Mouse (Mus musculus) layer of hippocampus, postnatal 36 days (tissue): ENCODE data around the gene Gm10490. TPM values are rescaled to one million over a fixed set of nuclear protein-coding genes. Genes with fewer than 3 reads are reported as not detected.
"Not testable (repeated sequence)": the region's sequence is repeated elsewhere in the genome, so short reads cannot be mapped to it uniquely, and the experiment has no call there.

Experiments used
- DNase-seq, 2 experiments: peaks; one replicate each; pipeline ENCODE4 v3.0.0; 2022
- total RNA-seq, 2 experiments: library from RNA; stranded (reverse); gene quantifications; 2 replicates each; pipeline ENCODE4 v1.2.3; 2021

The Gm10490 gene
- 1 to 10 TPM in 1 of 2 experiments, not detected in 1; 1.2 TPM for total RNA-seq

DNA sequence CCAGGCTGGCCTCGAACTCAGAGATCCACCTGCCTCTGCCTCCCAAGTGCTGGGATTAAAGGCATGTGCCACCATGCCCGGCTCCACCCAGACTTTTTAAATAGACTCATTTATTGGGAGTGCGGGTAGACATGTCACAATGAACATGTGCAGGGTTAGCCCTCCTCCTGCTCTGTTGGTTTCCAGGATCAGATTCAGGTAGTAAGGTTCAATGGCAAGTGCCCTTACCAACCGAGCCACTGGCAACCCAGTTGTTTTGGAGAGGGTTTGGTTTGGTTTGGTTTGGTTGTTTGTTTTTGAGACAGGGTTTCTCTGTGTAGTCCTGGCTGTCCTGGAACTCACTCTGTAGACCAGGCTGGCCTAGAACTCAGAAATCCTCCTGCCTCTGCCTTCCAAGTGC, at the start of gene Gm10490:
TSS of gene Gm10490 (plus strand) at position 301 of the 400 bp plus-strand sequence.
- DNase-seq: not testable (repeated sequence)

DNA sequence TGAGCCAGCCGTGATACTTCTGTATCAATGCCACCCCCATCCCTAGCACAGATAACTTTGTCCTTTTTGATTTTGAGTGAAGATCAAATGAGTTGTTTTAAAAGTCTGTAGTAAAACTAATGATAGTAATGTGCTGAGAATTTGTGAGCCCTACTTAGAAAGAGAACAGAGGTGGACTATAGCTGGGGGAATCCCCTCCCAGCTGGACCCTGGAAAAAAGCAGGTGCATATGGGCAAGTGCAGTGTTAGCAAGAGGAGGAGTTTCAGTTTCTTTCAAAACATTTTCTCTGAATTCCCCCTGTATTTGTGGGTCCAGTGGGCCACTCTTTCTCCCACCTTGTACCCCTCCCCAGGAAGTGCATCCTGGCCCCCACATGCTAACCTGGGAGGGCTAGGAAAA, 46.2 kb upstream of the Gm10490 start:
- no peak for DNase-seq

DNA sequence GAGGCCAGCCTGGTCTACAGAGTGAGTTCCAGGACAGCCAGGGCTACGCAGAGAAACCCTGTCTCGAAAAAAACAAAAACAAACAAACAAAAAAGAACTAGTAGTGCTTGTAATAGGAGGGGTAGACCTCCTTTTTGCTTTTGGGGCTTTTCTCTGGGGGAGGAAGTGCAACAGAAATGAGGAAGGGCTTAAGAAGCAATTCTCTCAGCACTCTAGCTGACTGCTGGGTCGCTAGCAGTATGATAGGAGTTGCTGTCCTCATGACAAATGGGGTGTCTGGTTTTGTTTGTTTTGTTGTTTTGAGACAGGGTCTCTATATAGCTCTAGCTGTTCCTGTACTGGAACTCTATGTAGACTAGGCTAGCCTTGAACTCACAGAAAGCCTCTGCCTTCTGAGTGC, 44.8 kb upstream of the Gm10490 start:
- DNase-seq: no peak

DNA sequence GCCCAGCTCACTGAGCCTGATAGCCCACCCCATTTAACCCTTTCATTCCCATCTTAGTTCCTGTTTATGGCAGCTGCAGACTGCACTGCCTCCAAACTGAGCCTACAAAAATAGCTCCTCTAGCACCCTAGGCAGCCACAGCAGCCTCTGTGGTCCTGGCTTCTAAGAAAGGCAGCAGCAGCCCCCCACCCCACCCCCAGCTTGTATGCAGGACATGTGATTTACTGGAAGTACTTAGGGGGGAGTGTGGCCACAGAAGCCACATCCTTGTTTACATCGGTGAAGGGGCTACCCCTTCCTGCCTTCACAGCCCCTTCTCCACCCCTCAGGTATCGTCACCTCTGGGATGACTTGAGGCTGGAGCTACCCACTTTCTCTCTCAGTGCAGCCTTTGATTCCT, 44.0 kb upstream of the Gm10490 start:
- DNase-seq: no peak

DNA sequence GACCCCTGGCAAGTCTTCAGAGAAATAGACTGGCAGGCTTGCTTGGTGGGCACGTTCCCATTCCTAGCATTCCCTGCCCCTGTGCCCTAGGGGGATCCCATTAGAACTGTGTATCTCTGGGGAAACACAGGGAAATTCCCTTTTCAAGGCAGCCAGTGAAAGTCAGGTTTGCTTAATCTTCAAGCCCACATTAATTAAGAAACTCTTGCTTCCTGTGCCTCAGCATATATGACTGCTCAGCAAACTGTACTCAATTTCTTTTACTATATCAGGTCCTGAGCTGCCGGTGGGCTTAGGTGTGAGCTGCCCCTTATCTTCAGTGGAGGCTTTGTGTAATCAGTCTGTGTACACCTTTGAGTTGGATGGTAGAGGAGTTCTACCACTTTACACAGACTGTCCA, 43.6 kb upstream of the Gm10490 start:
- no peak for DNase-seq

DNA sequence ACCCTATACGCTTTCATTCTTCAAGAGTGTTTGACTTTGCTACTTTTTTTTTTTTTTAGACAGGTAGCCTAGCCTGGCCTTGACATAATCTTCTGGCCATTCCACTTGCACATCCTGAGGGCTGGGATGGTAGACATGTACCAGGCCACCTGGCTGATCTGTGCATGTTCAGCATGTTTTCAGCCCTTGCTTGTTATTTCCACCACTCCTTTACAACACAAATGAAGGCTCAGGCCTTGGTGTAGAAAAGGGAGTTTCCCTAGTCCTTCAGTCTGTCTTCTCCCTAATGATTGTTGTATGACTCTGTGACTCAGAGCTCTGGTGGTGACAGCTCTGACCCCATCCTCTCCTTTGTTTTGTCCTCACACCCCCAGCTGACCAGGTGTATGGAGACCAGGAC, 42.2 kb upstream of the Gm10490 start:
- no peak for DNase-seq

DNA sequence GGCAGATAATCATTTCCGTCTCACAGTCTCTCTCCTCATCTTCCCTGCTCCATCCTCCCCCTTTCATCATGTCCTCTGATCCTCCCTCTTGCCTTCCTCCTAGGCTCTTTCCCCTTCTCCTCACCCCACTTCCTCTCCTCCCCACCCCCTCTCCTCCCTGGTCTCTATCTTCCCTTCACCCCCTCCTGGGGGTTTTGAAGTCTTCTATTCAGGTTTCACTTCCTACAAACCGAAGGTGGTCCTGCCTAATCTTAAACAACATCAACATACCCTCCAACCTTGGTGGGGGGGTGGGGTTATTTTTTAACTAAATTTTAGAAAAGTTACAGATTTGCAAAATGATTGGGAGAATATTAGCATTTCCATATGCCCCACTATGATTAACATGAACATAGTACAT, 40.8 kb upstream of the Gm10490 start:
- no peak for DNase-seq

DNA sequence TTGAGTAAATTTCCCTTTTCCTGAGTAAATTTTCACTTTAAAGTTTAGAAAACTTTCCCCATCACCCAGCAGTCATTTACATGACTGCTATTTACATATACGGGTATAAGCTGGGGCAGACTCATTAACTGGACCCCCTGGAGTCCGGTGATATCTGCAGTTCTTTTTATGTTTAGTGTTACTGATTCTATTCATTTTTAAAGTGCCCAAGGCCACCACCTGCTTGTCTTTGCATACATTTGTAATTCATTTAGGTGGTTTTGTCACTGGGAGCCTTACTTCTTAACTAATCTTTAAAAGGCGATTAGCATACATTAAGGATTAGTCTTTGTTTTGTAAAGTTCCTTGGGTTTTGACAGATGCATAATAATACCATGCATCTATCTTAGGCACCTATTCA, 39.5 kb upstream of the Gm10490 start:
- DNase-seq: no peak

DNA sequence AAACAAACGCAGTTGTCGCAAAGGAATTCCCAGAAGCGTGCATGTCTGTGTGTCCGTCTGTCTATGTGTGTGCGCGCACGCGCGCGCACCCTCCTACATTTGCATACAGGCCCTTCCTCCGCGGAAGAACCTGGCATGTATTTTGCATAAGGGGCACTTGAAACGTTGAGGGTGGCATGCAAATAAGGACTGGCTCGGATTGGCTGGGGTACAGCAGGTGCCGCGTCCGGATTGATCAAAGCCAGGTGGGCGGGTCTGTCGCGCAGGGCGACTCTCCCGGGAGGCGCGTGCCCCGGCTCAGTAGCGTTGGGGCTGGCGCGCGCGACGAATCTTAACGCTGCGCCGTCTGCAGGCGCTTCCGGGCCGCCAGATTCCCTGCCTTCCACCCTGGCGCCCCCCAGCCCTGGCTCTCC, 31.3 kb upstream of the Gm10490 start, which contains the start of gene Pim2:
TSS of gene Pim2 (plus strand) at position 256 of the 413 bp plus-strand sequence.
- DNase-seq: peak; percentile 73 to 76

DNA sequence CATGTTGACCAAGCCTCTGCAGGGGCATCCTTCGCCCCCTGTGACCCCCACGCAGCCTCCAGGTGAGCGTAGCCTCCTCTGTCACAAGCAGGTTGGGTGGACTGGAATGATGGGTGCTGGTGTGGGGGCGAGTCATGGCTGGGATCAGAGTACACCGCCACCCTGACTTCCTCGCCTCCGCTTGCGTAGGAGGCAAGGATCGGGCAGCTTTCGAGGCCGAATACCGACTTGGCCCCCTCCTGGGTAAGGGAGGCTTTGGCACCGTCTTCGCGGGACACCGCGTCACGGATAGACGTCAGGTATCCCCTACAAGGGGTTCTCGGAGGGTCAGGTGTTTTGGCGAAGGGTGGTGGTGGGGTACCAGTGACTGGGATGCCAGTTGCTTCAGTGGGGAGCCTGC, 30.8 kb upstream of the Gm10490 start:
- DNase-seq: peak; percentile 25 to 32

DNA sequence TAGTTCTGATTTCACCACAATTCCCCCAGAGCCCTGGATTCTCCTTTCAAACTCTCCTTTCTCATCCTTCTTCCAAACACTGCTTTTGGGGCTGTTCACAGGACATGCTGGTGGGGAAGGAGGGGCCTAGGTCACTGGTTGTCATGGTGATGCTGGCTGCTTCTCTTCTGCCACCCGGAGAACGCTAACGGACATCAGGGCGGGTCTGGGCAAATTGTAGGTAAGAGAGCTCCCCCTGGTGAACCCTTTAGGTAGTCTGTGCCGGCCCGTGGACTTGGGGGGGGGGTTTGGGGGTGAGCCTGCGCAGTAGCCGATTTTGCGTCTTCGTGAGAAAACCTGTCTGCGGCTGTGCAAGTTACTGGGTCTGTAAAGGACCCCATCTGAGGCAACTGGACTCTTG, 29.5 kb upstream of the Gm10490 start:
- peak; percentile 49 to 50 for DNase-seq

DNA sequence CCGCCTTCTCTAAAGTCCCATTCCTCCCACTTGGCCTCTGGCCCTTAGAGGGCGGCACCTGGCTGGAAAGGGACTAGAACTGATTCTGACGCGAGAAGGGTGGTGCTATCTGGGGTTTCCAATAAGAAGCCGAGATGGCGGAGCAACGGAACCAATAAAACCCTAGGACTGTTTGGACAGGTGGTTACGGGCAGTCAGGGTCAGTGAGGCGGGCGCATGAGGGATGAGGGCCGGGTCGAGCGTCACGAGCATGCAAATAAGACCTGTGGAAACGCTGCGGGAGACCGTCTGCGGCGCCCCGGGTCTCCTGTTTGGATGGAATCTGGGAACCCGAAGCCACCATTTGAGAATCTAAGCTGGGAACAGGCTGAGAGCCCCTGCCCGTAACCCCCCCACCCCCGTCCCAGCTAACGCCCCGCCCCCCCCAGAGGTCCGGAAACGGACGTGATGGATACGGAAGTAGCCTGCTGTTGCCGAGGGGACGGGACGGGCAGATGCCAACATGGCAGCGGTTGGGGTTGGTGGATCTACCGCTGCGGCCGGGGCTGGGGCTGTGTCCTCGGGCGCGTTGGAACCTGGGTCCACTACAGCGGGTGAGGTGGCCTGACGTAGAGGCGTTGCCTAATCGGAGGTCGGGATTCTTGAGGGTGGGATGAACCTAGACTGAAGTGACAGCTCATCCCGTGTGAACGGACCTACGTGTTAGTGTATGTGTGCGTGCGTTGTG, 25.3 kb upstream of the Gm10490 start, which contains the start of gene Slc35a2:
TSS of gene Slc35a2 (plus strand) at position 188 of the 727 bp plus-strand sequence.
- peak; percentile 68 to 72 for DNase-seq

DNA sequence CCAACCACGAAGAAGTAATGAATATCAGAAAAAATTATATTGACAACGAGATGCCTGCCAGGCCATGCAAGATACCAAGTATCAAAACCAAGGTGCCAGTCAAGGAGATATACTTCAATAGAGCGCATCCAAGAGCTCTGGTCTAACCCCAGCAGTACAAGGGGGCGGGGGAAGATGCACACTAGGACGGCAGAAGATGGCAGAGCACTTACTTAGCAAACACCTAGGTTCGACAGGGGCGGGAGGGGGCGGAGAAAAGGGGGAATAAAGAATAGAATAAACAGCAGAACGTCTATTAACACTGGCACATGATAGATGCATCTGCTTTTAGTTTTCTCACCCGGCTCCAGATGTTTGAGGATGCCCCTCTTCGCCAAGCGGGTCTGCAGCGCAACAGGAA, 11.1 kb upstream of the Gm10490 start:
- DNase-seq: no peak

DNA sequence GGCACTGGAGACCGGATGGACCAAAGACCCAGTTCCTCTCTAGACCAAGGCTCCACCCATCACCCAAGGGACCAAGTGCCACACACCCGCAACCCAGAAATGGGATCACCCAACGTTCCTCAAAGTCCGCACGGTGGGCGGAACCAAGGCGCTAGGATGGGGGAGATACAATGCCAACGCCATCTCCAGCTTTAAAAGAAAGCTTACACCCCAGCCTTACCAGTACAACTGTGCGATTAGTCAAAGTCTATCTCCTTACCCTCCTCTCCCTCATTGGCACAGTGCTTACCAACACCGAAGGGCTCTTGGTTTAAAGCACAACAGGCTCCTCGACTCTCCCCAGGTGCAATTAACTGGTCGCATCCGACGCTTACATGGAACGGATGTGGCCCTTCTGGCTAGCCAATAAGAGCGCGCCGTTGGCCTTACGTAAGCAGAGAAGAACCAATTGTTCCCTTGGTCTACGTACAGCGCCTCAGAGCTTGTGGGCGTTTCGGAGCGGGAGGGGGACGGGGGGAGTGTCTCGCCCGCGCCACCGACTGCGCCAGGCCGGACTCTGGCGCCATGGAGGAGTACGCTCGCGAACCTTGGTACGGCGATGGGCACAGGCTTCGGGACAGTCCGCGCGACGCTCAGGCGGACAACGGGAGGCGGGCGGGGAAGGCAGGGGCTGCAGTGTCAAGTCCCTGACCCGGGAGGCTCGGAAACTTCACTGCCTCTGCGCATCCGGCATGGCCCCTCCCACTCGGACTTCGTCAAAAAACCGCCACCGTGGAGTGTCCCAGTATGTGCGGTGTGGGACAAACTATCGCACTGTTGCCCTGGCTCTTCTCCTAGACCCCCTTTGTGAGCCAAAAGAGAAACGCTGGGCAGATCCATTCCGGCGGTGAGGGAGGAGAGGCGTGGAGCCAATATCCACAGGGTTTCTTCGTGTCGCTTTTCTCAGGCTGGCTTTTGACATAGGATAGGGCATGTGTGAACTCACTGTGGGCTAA, 10.2 kb upstream of the Gm10490 start, which contains the start of the genes Pqbp1 and Timm17b:
TSS of gene Pqbp1 (minus strand) at position 390 of the 995 bp plus-strand sequence.
TSS of gene Timm17b (plus strand) at position 478 of the 995 bp plus-strand sequence.
- DNase-seq: peak; percentile 83 to 86

DNA sequence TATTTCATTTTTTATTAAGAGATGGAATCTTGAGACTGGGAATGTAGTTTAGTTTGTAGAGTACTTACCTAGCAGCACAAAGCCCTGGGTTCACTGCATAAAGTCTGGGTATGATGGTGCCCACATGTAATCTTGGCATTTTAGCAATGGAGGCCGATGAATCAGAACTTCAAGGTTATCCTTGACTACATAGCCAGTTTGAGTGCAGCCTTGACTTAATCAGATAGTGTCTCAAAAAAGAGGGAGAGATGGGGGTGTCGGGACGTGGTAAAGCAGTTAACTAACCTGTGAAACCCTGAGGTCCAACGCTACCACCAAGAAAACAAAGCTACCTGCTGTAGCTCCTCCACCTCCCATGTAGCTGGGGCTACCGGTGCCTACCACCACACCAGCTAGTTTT, 4.9 kb upstream of the Gm10490 start:
- DNase-seq: no peak

DNA sequence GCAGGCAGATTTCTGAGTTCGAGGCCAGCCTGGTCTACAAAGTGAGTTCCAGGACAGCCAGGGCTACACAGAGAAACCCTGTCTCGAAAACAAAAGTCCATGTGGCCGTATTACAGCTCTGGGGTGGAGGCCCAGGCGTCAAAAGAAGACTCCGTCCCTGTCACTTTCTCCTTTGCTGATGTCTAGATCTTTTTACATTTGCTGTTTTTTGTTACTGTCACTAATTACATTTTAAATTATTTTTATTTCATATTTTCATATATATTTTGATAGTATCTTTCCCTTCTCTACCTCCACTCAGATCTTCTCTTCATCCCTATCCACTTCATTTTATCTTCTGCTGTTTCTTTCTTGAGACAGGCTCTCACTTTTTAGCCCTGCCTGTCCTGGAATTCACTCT, 1.6 kb upstream of the Gm10490 start, which contains the start of gene Gm10491:
TSS of gene Gm10491 (minus strand) at position 101 of the 400 bp plus-strand sequence.
- no peak for DNase-seq

DNA sequence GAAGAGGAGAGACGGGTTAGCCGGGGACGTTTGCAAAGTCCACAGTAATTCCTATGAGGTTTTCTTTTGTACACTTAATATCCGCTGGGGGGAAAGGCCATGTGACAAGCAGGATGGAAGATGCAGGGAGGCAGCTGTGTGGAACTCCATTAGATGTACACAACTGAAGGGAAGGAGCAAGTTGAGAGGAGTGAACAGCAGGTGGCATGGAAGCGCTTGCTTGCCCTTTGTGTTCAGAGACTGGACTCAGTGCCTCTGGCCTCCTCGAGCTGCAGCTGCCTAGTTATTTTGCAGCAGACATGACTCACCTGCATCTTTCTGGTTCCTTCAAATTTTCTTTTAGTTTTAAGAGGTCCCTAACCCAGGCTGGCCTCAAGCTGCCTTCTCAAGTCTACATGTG, 1.1 kb downstream of the Gm10490 start:
- DNase-seq: no peak

DNA sequence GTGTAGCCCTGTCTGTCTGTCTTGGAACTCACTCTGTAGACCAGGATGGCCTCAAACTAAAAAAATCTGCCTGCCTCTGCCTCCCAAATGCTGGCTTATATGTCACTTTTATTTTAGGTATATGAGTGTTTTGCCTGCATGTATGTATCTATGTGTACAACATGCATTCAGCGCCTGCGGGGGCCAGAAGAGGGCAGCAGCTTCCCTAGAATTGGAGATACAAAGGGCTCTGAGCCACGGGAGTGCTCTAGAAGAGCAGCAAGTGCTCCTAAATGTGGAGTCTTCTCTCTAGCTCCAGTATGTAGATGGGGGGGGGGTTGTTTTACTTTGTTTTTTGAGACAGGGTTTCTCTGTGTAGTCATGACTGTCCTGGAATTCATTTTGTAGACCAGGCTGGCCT, 6.3 kb downstream of the Gm10490 start:
- DNase-seq: not testable (repeated sequence)

DNA sequence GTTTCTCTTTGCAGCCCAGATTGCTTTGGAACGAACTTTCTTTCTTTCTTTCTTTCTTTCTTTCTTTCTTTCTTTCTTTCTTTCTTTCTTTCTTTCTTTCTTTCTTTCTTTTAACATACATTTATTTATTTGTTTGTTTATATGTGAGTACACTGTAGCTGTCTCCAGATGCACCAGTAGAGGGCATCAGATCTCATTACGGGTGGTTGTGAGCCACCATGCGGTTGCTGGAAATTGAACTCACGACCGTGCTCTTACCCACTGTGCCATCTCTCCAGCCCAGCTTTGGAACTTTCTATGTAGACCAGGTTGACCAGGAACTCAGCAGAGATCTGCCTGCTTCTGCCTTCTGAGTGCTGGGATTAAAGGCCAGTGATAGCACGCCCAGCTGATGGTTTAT, 8.6 kb downstream of the Gm10490 start:
- not testable (repeated sequence) for DNase-seq

DNA sequence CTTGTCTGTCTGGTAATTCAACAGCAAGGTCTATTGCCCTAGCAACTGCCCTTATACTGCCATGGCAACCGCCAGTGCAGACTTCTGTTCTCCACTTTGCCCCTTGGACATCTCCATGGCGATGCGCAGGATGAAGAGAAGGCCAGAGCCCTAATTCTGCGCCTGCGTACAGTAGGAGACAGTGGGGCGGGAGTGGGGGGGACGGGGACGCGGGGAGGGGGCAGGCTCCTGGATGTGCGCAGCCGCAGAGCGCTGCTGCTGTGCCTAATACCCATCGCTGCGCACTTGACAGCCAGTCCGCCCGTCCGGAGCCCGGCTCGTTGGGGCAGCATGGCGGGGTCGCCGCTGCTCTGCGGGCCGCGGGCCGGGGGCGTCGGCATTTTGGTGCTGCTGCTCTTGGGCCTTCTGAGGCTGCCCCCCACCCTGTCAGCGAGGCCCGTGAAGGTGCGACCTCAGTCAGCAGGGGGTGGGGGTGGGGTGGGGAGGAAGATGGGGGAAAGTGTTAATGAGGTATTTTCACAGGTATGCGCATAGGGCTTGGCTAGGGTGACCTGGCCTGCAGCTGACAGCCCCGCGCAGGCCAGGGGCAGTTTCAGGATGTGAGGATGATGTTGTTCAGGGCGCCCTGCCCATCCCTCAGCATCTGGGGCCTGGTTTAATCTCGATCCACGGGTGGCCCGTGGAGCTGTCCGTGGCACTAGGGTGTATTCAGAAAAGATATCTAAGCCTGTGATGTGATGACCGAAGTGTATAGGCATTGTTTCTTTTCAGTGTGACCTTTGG, 10.4 kb downstream of the Gm10490 start, which contains the start of gene Pcsk1n:
TSS of gene Pcsk1n (plus strand) at position 222 of the 783 bp plus-strand sequence.
- DNase-seq: peak; percentile 32 to 33

DNA sequence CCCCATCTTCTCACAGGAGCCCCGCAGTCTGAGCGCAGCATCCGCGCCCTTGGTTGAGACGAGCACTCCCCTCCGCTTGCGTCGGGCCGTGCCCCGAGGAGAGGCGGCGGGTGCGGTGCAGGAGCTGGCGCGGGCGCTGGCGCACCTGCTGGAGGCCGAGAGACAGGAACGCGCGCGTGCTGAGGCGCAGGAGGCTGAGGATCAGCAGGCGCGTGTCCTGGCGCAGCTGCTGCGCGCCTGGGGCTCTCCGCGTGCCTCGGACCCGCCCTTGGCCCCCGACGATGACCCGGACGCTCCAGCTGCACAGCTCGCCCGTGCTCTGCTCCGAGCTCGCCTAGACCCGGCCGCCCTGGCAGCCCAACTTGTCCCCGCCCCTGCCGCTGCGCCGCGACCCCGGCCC, 12.7 kb downstream of the Gm10490 start:
- DNase-seq: no peak

DNA sequence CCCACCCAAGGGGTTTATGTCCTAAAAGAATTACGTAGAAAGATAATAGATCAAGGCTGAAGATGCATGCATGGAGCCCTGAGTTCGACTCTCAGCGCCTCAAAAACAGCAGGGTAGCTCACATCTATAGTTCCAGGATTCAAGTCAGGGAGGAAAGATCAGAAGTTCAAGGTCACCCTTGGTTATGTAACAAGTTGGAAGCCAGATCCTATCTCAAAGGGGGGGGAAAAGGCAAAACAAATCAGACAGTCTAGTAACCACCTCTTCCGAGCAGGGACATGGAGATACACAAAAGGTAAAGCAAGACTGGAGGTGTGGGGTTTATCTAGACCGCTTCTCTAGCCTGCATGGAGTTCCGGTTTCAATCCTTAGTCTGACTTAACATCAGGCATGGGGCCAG, 16.9 kb downstream of the Gm10490 start:
- DNase-seq: no peak
